Mouse (Mus musculus) ES-E14 (cell line): ENCODE data around the gene Ambp.

Source experiments
- CHD2 ChIP-seq: IDR thresholded peaks from 2 replicates; pipeline ENCODE4 v1.6.1; 2014; ENCODE audit warnings: mild to moderate bottlenecking, low read depth, low read length, inconsistent platforms
- MAFK ChIP-seq: IDR thresholded peaks from 2 replicates; pipeline ENCODE4 v1.6.1; 2014; ENCODE audit warnings: mild to moderate bottlenecking, low read depth, low read length, inconsistent platforms; ENCODE audit not compliant: insufficient read depth
- ZC3H11A ChIP-seq: IDR thresholded peaks from 2 replicates; pipeline ENCODE4 v1.6.1; 2012; ENCODE audit warnings: low read depth, mild to moderate bottlenecking, inconsistent platforms, low read length, borderline replicate concordance
- ZNF384 ChIP-seq: IDR thresholded peaks from 2 replicates; pipeline ENCODE4 v1.6.1; 2012; ENCODE audit warnings: low read depth, low read length, inconsistent platforms

DNA sequence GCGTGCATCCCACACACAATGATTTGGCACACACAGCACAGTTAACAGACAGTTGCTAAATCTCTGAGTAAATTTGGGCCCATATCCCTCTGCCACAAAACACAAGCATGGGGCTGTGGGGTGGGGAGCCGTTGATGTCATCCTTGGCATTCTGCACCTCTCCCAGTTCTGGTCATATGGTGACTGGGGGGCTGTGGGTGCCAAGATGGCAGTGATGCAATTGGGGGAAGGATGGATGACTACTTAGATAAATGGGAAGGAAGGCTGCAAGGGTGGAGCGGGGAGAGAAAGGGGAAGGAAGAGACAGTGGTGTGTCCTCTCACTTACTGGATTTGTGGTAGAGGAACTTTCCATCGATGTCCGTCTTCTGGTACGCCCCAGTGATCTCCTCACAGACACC lies 3.5 kb downstream of the Ambp start:
- TF ChIP-seq MAFK (no peak), CHD2 (no peak), ZNF384 (no peak), ZC3H11A (no peak)
